Mouse (Mus musculus): Measurements from ENCODE around the gene Ubap1l. TPM values are rescaled to one million over a fixed set of nuclear protein-coding genes. Genes with fewer than 3 reads are reported as not detected.

The Ubap1l gene
- polyA plus RNA-seq, 1 experiment from 2014 or later, result 0.62 TPM

GRCm38 (mm10) chr9:65417738-65418137 lies 56.9 kb downstream of the Ubap1l start:
- Histone ChIP-seq H3K27ac (ENCODE audit: low read depth, low read length) (no peak overlapping the region), H3K4me2 (replicated peaks; ENCODE audit: low read depth, low read length) (no peak overlapping the region), H3K27me3 (ENCODE audit: control insufficient read depth, insufficient read depth, low read length) (no peaks in the 10 kb centered on the region), H3K9me3 (ENCODE audit: control insufficient read depth, low read length) (no peaks in the 10 kb centered on the region), H3K9ac (ENCODE audit: low read depth, low read length) (no peak overlapping the region), H3K36me3 (ENCODE audit: control insufficient read depth, insufficient read depth, low read length) (no peaks in the 10 kb centered on the region), H3K4me3 (ENCODE audit: low read length) (no peak overlapping the region), H3K4me1 (ENCODE audit: control insufficient read depth, insufficient read depth, low read length) (no peaks in the 10 kb centered on the region)
- WGBS, result 19% methylated on average over 3 of the region's 3 CpGs
- ATAC-seq (ENCODE audit: low FRiP score, low TSS enrichment), result no peak

GRCm38 (mm10) chr9:65419633-65420032 lies 58.8 kb downstream of the Ubap1l start:
- Histone ChIP-seq H3K27ac (ENCODE audit: low read depth, low read length) (no peak overlapping the region), H3K4me3 (ENCODE audit: low read length) (no peak overlapping the region), H3K4me1 (ENCODE audit: control insufficient read depth, insufficient read depth, low read length) (no peaks in the 10 kb centered on the region), H3K36me3 (ENCODE audit: control insufficient read depth, insufficient read depth, low read length) (no peaks in the 10 kb centered on the region), H3K9ac (ENCODE audit: low read depth, low read length) (no peak overlapping the region), H3K9me3 (ENCODE audit: control insufficient read depth, low read length) (no peaks in the 10 kb centered on the region), H3K27me3 (ENCODE audit: control insufficient read depth, insufficient read depth, low read length) (no peaks in the 10 kb centered on the region), H3K4me2 (replicated peaks; ENCODE audit: low read depth, low read length) (no peak overlapping the region)
- WGBS, result 68% methylated on average over 3 of the region's 3 CpGs
- no peak for ATAC-seq (ENCODE audit: low FRiP score, low TSS enrichment)

GRCm38 (mm10) chr9:65422760-65423501 lies 62.1 kb downstream of the Ubap1l start, which contains the start of gene Slc51b:
Gene Slc51b, minus strand, starts transcription at chr9:65422955.
- Histone ChIP-seq H3K36me3 (ENCODE audit: control insufficient read depth, insufficient read depth, low read length) (no peaks in the 10 kb centered on the region), H3K4me1 (ENCODE audit: control insufficient read depth, insufficient read depth, low read length) (no peaks in the 10 kb centered on the region), H3K27ac (ENCODE audit: low read depth, low read length) (no peak within 1 kb of the TSS), H3K4me2 (replicated peaks; ENCODE audit: low read depth, low read length) (no peak within 1 kb of the TSS), H3K9me3 (ENCODE audit: control insufficient read depth, low read length) (no peaks in the 10 kb centered on the region), H3K27me3 (ENCODE audit: control insufficient read depth, insufficient read depth, low read length) (no peaks in the 10 kb centered on the region), H3K9ac (ENCODE audit: low read depth, low read length) (no peak within 1 kb of the TSS), H3K4me3 (ENCODE audit: low read length) (no peak within 1 kb of the TSS)
- WGBS, result 76% methylated on average over 11 of the region's 11 CpGs
- no peak for ATAC-seq (ENCODE audit: low FRiP score, low TSS enrichment)

- Histone ChIP-seq H3K4me2 (replicated peaks; ENCODE audit: low read depth, low read length) (no peak overlapping the region), H3K9me3 (ENCODE audit: control insufficient read depth, low read length) (no peaks in the 10 kb centered on the region), H3K27me3 (ENCODE audit: control insufficient read depth, insufficient read depth, low read length) (no peaks in the 10 kb centered on the region), H3K4me3 (ENCODE audit: low read length) (no peak overlapping the region), H3K4me1 (ENCODE audit: control insufficient read depth, insufficient read depth, low read length) (no peaks in the 10 kb centered on the region), H3K27ac (ENCODE audit: low read depth, low read length) (no peak overlapping the region), H3K36me3 (ENCODE audit: control insufficient read depth, insufficient read depth, low read length) (no peaks in the 10 kb centered on the region), H3K9ac (ENCODE audit: low read depth, low read length) (no peak overlapping the region)
- WGBS, result 18% methylated on average over 3 of the region's 3 CpGs
- ATAC-seq (ENCODE audit: low FRiP score, low TSS enrichment), result no peak
Observed at GRCm38 (mm10) chr9:65424393-65424792, 63.6 kb downstream of the Ubap1l start.

GRCm38 (mm10) chr9:65427511-65427910 lies 66.7 kb downstream of the Ubap1l start:
- Histone ChIP-seq H3K4me1 (ENCODE audit: control insufficient read depth, insufficient read depth, low read length) (no peaks in the 10 kb centered on the region), H3K4me3 (ENCODE audit: low read length) (no peak overlapping the region), H3K9ac (ENCODE audit: low read depth, low read length) (no peak overlapping the region), H3K27ac (ENCODE audit: low read depth, low read length) (no peak overlapping the region), H3K4me2 (replicated peaks; ENCODE audit: low read depth, low read length) (no peak overlapping the region), H3K36me3 (ENCODE audit: control insufficient read depth, insufficient read depth, low read length) (no peaks in the 10 kb centered on the region), H3K27me3 (ENCODE audit: control insufficient read depth, insufficient read depth, low read length) (no peaks in the 10 kb centered on the region), H3K9me3 (ENCODE audit: control insufficient read depth, low read length) (no peaks in the 10 kb centered on the region)
- ATAC-seq (ENCODE audit: low FRiP score, low TSS enrichment), result no peak
- 39% methylated on average over 2 of the region's 2 CpGs for WGBS

GRCm38 (mm10) chr9:65428003-65428402 lies 67.2 kb downstream of the Ubap1l start:
- H3K27me3 ChIP-seq (ENCODE audit: control insufficient read depth, insufficient read depth, low read length), result no peaks in the 10 kb centered on the region
- H3K9ac ChIP-seq (ENCODE audit: low read depth, low read length), result no peak overlapping the region
- no peaks in the 10 kb centered on the region for H3K9me3 ChIP-seq (ENCODE audit: control insufficient read depth, low read length)
- no peak overlapping the region for H3K4me3 ChIP-seq (ENCODE audit: low read length)
- no peaks in the 10 kb centered on the region for H3K36me3 ChIP-seq (ENCODE audit: control insufficient read depth, insufficient read depth, low read length)
- WGBS, result 89% methylated on average over 5 of the region's 5 CpGs
- no peak for ATAC-seq (ENCODE audit: low FRiP score, low TSS enrichment)
- H3K4me1 ChIP-seq (ENCODE audit: control insufficient read depth, insufficient read depth, low read length), result no peaks in the 10 kb centered on the region
- no peak overlapping the region for H3K27ac ChIP-seq (ENCODE audit: low read depth, low read length)
- H3K4me2 ChIP-seq (replicated peaks; ENCODE audit: low read depth, low read length), result no peak overlapping the region

Other genes with a start within 250 kb of the Ubap1l start
- gene Igdcc3, start 219.9 kb upstream of the Ubap1l start, polyA plus RNA-seq (2014; fragmentation: Nextera tagmentation; extraction: Ambion mirVana), result 4.5 and 6.1 TPM in 2 replicates
- 4.7 and 7.9 TPM in 2 replicates for gene Parp16, start 165.7 kb upstream of the Ubap1l start, polyA plus RNA-seq (2014; fragmentation: Nextera tagmentation; extraction: Ambion mirVana)
- 0.40 and 0.64 TPM in 2 replicates for gene Cilp, start 95.9 kb upstream of the Ubap1l start, polyA plus RNA-seq (2014; fragmentation: Nextera tagmentation; extraction: Ambion mirVana)
- gene Clpx, start 66.8 kb upstream of the Ubap1l start, polyA plus RNA-seq (2014; fragmentation: Nextera tagmentation; extraction: Ambion mirVana), result 38.9 and 51.1 TPM in 2 replicates
- 15.0 and 15.2 TPM in 2 replicates for gene Pdcd7, start 14.9 kb upstream of the Ubap1l start, polyA plus RNA-seq (2014; fragmentation: Nextera tagmentation; extraction: Ambion mirVana)
- gene Kbtbd13, start 30.6 kb downstream of the Ubap1l start, polyA plus RNA-seq (2014; fragmentation: Nextera tagmentation; extraction: Ambion mirVana), result 1.3 and 1.4 TPM in 2 replicates
- 8.2 and 11.7 TPM in 2 replicates for gene Rasl12, start 37.5 kb downstream of the Ubap1l start, polyA plus RNA-seq (2014; fragmentation: Nextera tagmentation; extraction: Ambion mirVana)
- 0.53 and 0.59 TPM in 2 replicates for gene Slc51b, start 61.9 kb downstream of the Ubap1l start, polyA plus RNA-seq (2014; fragmentation: Nextera tagmentation; extraction: Ambion mirVana)
- 18.1 and 22.0 TPM in 2 replicates for gene Mtfmt, start 74.7 kb downstream of the Ubap1l start, polyA plus RNA-seq (2014; fragmentation: Nextera tagmentation; extraction: Ambion mirVana)
- gene Spg21, start 99.9 kb downstream of the Ubap1l start, polyA plus RNA-seq (2014; fragmentation: Nextera tagmentation; extraction: Ambion mirVana), result 114 and 116 TPM in 2 replicates
- not detected in 2 replicates for gene Ankdd1a, start 159.2 kb downstream of the Ubap1l start, polyA plus RNA-seq (2014; fragmentation: Nextera tagmentation; extraction: Ambion mirVana)
- gene Plekho2, start 219.0 kb downstream of the Ubap1l start, polyA plus RNA-seq (2014; fragmentation: Nextera tagmentation; extraction: Ambion mirVana), result 10.8 and 14.1 TPM in 2 replicates
- gene Pif1, start 226.1 kb downstream of the Ubap1l start, polyA plus RNA-seq (2014; fragmentation: Nextera tagmentation; extraction: Ambion mirVana), result 9.7 and 12.5 TPM in 2 replicates

All from kidney, embryonic 14.5 days (tissue).